In the genomic region with DNA sequence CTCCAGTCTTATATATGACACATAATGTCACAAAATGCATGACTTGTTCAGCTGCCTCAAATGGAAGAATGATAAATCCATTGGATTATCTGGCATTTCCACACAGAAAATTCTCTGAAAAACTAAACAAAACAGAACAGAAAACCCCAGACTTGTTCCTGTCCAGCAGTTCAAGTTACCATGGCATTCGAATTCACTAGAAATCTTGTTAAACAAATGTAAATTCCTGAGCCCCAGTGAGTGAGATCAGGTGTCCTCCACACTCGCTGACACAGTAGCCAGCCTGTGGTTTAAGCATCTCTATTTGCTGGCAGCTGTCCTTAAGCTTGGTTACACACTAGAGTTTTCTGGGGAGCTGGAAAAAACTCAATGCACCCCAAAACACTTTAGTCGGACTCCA, we compare ENCODE assay signal across 18 mouse cellular contexts. TPM values are rescaled to one million over a fixed set of nuclear protein-coding genes. Genes with fewer than 3 reads are reported as not detected.
"Had no signal": no experiment of that assay in that cellular context is flagged by ENCODE, and none has a peak within 500 bp of the region (broad histone marks: within the 10 kb centered on the region; RNA-seq: fewer than 3 reads in every experiment).

No protein-coding gene starts in this region.

- H3K4me3 ChIP-seq: lung, embryonic 15.5 days; megakaryocyte, embryonic 14.5 days; midbrain, embryonic 13.5 days; midbrain, embryonic 15.5 days; neural tube, embryonic 12.5 days; stomach, embryonic 15.5 days had no signal

- H3K36me3 ChIP-seq: lung, embryonic 15.5 days; midbrain, embryonic 15.5 days; stomach, embryonic 15.5 days had no signal

- H3K9me3 ChIP-seq: lung, embryonic 15.5 days; midbrain, embryonic 13.5 days; midbrain, embryonic 15.5 days; neural tube, embryonic 12.5 days; stomach, embryonic 15.5 days had no signal

- ATAC-seq: liver, postnatal 0 days; lung, postnatal 0 days; midbrain, embryonic 13.5 days; midbrain, embryonic 15.5 days had no signal

- H3K27ac ChIP-seq: lung, embryonic 15.5 days; macrophage; midbrain, embryonic 13.5 days; midbrain, embryonic 15.5 days; neural tube, embryonic 12.5 days; stomach, embryonic 15.5 days; stomach, postnatal 0 days had no signal

- DNase-seq: liver, postnatal 0 days; lung, adult 2 months; lung, postnatal 14 days; lung, postnatal 36 days; right cerebral cortex, postnatal 14 days; thymus, adult 18-20 months; thymus, postnatal 14 days; thymus, postnatal 36 days had no signal

- H3K27me3 ChIP-seq: midbrain, embryonic 15.5 days had no signal

- H3K9ac ChIP-seq: liver, postnatal 0 days; lung, embryonic 15.5 days; midbrain, embryonic 13.5 days; midbrain, embryonic 15.5 days; neural tube, embryonic 12.5 days; stomach, embryonic 15.5 days had no signal

- H3K4me1 ChIP-seq: lung, embryonic 15.5 days; megakaryocyte, embryonic 14.5 days had no signal

- H3K4me2 ChIP-seq: lung, embryonic 15.5 days; midbrain, embryonic 11.5 days; midbrain, embryonic 13.5 days; midbrain, embryonic 15.5 days; neural tube, embryonic 12.5 days; stomach, embryonic 15.5 days had no signal

RNA-seq across cellular contexts. Expression of a gene that starts 16.1 kb away (rescaled TPM):
- polyA plus RNA-seq: liver, postnatal 0 days; lung, postnatal 0 days; macrophage had no signal
